Mouse (Mus musculus) stomach, postnatal 0 days (tissue): Measurements from ENCODE around the gene Rsph10b.

ENCODE experiments used
- CTCF ChIP-seq: IDR thresholded peaks from 2 replicates; pipeline ENCODE4 v1.5.1; 2016; ENCODE audit warnings: antibody characterized with exemption, low read depth, mild to moderate bottlenecking, moderate library complexity
- EP300 ChIP-seq: optimal IDR thresholded peaks from 2 replicates; pipeline ENCODE3; 2016; ENCODE audit warnings: antibody characterized with exemption

DNA sequence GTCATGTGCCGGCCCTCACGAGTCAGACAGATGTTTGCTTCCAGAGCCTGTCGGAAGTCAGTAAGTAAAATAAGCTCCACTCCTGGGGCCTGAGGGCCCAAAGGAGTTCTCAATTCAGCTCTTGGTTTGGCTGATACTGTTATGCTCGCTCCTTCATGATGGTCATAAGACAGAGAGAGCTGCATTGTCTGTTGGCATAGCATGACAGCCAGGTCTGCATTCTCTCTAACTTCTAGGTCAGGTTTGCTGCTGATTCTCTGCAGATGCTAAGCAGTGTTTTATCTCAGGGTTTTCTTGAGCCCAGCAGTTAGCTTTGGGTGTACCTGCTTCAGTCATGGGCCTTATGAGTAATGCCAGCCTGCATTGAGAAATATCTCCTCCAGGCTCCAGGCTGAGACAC lies 3.5 kb upstream of the Rsph10b start:
- TF ChIP-seq EP300 (no peak), CTCF (no peak)
